ENCODE assay signal across 21 mouse cellular contexts in the genomic region with DNA sequence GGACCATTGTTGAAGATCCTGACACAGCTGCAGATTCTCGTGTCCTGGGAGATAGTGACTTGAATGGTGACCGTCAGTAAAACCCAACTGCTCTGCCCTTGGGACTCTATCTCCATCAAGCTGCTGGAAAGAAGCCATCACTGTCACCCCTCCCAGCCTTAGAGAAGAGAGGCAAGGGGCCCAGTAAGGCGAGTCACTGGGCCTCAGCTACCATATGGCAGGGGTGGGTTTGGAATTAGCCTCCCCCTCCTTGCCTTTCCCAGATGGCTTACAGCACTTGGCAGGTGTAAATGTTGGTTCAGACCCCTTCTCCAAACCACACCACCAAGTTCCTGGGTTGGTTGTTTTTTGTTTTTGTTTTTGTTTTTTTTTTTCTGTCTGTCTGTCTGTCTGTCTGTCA. TPM values are rescaled to one million over a fixed set of nuclear protein-coding genes. Genes with fewer than 3 reads are reported as not detected.
DNase-seq lines count a peak whose midpoint lies in the region; ATAC-seq and TF ChIP-seq lines count a peak whose summit lies in the region.
"Had no signal": no experiment of that assay in that cellular context is flagged by ENCODE, and none has a peak within 500 bp of the region (broad histone marks: within the 10 kb centered on the region; RNA-seq: fewer than 3 reads in every experiment).

No protein-coding gene starts in this region.

- no peak for ATAC-seq in forebrain, embryonic 14.5 days
- ATAC-seq: CD4-positive, CD25-positive, alpha-beta regulatory T cell, adult 4 months; Patski had no signal

- WGBS in forebrain, embryonic 14.5 days = 58% methylated on average over 3 of the region's 3 CpGs
- 86% methylated on average over 3 of the region's 3 CpGs for WGBS in forebrain, embryonic 10.5 days

- no peaks in the 10 kb centered on the region for H3K36me3 ChIP-seq in forebrain, embryonic 14.5 days (ENCODE audit: control insufficient read depth, insufficient read depth, low read length)
- no peaks in the 10 kb centered on the region for H3K36me3 ChIP-seq in forebrain, embryonic 10.5 days (replicated peaks)
- H3K36me3 ChIP-seq: G1E had no signal

- DNase-seq in cerebellum, postnatal 10 days = peak; percentile 32 to 60
- DNase-seq in cerebellum, adult 9-10 months = no peak
- DNase-seq in forebrain, embryonic 14.5 days (ENCODE audit: low spot score) = peak; percentile 46
- DNase-seq in forebrain, embryonic 10.5 days (ENCODE audit: extremely low spot score, low spot score) = no peak
- peak; percentile 34 for DNase-seq in left cerebral cortex, postnatal 4 days
- DNase-seq in left cerebral cortex, adult 9 months (ENCODE audit: low spot score in 2 of 2) = no peak
- peak; percentile 69 for DNase-seq in brain, embryonic 14.5 days (ENCODE audit: low read depth)
- DNase-seq in gastrocnemius, postnatal 36 days = no peak
- DNase-seq: adrenal gland, adult 2 months; adrenal gland, adult 8-10 months; adrenal gland, postnatal 10 days; adrenal gland, postnatal 14 days; adrenal gland, postnatal 25 days; adrenal gland, postnatal 36 days; B cell, adult 2 months; cerebellum, adult 11 months; cerebellum, adult 11-12 months; cerebellum, adult 18-20 months had no signal

- no peak for TF ChIP-seq POLR2A in brain, embryonic 14.5 days (IDR thresholded peaks at IDR 0.05; ENCODE audit: borderline replicate concordance, extremely low read depth, insufficient read depth, insufficient read length, poor library complexity, severe bottlenecking)

- no peak overlapping the region for H3K27ac ChIP-seq in forebrain, embryonic 14.5 days (ENCODE audit: low read depth, low read length)
- H3K27ac ChIP-seq in forebrain, embryonic 10.5 days = no peak overlapping the region

- H3K4me3 ChIP-seq in forebrain, embryonic 14.5 days (ENCODE audit: low read depth, low read length) = no peak overlapping the region
- H3K4me3 ChIP-seq in forebrain, embryonic 10.5 days = no peak overlapping the region

- TF ChIP-seq CTCF in brain, embryonic 14.5 days (IDR thresholded peaks at IDR 0.05; ENCODE audit: borderline replicate concordance, extremely low read depth, insufficient read depth, insufficient read length) = no peak

- H3K4me1 ChIP-seq in forebrain, embryonic 14.5 days (ENCODE audit: control insufficient read depth, insufficient read depth, low read length) = peaks cover 8% of the 10 kb centered on the region; the same call in 1 of the 2 replicates
- peaks cover 46% of the 10 kb centered on the region for H3K4me1 ChIP-seq in forebrain, embryonic 10.5 days

- H3K9me3 ChIP-seq in forebrain, embryonic 14.5 days (replicated peaks; ENCODE audit: control insufficient read depth, low read length) = no peaks in the 10 kb centered on the region
- H3K9me3 ChIP-seq in forebrain, embryonic 10.5 days = no peaks in the 10 kb centered on the region

- intact Hi-C loops in left cerebral cortex, postnatal 4 days (cut with DNase I) = no loop called here
- intact Hi-C loops in gastrocnemius, postnatal 36 days (cut with DNase I) = no loop called here

- H3K9ac ChIP-seq in forebrain, embryonic 14.5 days (ENCODE audit: low read length) = no peak overlapping the region

- H3K27me3 ChIP-seq in forebrain, embryonic 14.5 days (replicated peaks; ENCODE audit: control insufficient read depth, insufficient read depth, low read length) = no peaks in the 10 kb centered on the region; the same call in 1 of the 2 replicates
- peaks cover 80% of the 10 kb centered on the region for H3K27me3 ChIP-seq in forebrain, embryonic 10.5 days (ENCODE audit: poor library complexity, severe bottlenecking)

- H3K4me2 ChIP-seq in forebrain, embryonic 14.5 days (ENCODE audit: low read length) = no peak overlapping the region

RNA-seq across cellular contexts. Expression of gene Foxp4, which starts 21.7 kb away (rescaled TPM):
- 20.3 and 29.9 TPM in 2 replicates for polyA plus RNA-seq in forebrain, embryonic 14.5 days (2014; fragmentation: Nextera tagmentation; extraction: Ambion mirVana)
- polyA plus RNA-seq in forebrain, embryonic 10.5 days (2016; fragmentation: Nextera tagmentation; extraction: Ambion mirVana) = 16.6 and 18.0 TPM in 2 replicates
- total RNA-seq in left cerebral cortex, postnatal 4 days (2021) = 10 to 100 TPM; 78.3 to 89.0 TPM
- polyA plus RNA-seq in brain, embryonic 14.5 days (2012; rRNA removed) = 93.8 and 94.9 TPM in 2 replicates
- total RNA-seq in gastrocnemius, postnatal 36 days (2021) = 1 to 10 TPM; 6.1 to 7.0 TPM

Comparison
In these comparisons a context has a peak if more than half of its experiments do, and no peak if none do; other contexts are left out.
1. DNase-seq: peak in cerebellum, postnatal 10 days (2 of 2), forebrain, embryonic 14.5 days (single experiment), left cerebral cortex, postnatal 4 days (single experiment) and brain, embryonic 14.5 days (single experiment); none in cerebellum, adult 9-10 months (single experiment), forebrain, embryonic 10.5 days (single experiment), left cerebral cortex, adult 9 months (0 of 2) and gastrocnemius, postnatal 36 days (0 of 2).